Mouse (Mus musculus) cerebellum, adult 18-20 months (tissue): ENCODE results near the gene Gm9844.
"Not testable (repeated sequence)": the region's sequence is repeated elsewhere in the genome, so short reads cannot be mapped to it uniquely, and the experiment has no call there.

ENCODE experiments used
- DNase-seq, 2 experiments: peaks; one replicate each; pipeline ENCODE4 v3.0.0; 2021

Gm9844 gene

DNA sequence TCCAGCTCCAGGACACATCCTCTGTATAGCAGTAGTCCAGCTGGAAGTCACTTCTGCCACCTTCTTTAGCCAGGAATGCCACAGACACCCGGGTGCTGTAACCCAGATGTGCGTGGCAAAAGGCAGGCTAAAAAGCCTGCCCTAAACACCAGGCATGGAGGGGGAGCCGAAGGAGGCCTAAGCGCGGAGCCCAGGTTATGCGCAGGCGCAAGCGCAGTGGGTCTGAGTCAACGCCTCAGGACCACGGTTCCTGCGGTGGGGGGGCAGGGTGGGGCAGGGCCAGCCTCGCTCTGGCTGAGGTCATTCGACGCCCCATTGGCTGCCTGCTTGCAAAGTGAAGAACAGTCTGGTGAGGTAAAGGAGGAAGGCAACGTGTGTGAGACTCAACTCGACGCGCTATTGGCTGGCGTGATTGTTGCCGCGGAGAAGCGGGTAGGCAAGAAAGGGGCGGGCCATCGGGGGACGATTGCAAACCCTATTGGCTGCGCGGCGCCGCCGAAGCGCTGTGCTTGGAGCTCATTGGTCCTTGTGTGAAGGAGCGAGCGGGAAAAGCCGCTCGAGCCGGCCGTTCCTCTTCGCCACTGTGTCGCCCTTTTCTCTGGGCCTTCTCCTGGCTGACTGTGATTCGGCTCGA lies 7.6 kb downstream of the Gm9844 start, which contains the start of the genes Lypd4 and Dmrtc2:
Gene Lypd4 (minus strand): TSS at position 410 of the 634 bp plus-strand sequence.
Gene Dmrtc2 (plus strand): TSS at position 526 of the 634 bp plus-strand sequence.
- no peak for DNase-seq

DNA sequence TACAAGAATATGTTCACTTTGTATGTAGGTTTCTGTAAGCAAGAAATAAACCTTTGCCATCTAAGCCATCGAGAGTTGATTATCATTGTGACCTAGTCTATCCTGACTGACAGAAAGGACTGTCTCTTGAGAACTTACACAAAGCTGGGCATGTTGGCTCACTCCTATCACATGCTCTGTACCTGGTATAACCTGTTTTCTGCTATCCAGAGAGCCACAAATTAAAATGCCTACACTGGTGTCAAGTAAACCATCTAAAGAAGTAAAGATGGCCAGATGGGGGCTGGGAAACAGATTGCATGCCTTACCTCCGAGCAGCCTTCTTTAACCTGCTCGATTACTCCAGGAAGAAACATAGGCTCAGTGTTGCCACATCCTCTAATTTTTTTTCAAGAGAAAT lies 15.6 kb downstream of the Gm9844 start:
- DNase-seq, result no peak

DNA sequence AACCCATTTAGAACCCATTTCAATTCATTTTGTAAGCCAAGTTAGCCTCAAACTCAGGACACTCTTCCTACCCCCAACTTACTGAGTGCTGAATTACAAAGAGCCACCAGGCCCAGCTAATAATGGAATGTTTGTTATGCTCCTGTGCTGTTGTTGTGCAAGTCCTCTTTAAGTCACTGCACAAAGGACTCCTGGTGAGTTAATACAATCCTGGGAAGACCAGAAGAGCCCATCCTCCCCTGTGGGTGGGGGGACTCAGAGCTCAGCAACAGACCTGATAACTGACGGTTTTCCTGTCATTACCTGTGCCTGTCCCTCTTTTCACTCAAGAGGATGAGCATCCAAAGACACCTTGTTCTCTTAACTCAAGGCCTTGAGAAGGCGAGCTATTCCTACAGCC lies 17.6 kb downstream of the Gm9844 start:
- DNase-seq, result no peak

DNA sequence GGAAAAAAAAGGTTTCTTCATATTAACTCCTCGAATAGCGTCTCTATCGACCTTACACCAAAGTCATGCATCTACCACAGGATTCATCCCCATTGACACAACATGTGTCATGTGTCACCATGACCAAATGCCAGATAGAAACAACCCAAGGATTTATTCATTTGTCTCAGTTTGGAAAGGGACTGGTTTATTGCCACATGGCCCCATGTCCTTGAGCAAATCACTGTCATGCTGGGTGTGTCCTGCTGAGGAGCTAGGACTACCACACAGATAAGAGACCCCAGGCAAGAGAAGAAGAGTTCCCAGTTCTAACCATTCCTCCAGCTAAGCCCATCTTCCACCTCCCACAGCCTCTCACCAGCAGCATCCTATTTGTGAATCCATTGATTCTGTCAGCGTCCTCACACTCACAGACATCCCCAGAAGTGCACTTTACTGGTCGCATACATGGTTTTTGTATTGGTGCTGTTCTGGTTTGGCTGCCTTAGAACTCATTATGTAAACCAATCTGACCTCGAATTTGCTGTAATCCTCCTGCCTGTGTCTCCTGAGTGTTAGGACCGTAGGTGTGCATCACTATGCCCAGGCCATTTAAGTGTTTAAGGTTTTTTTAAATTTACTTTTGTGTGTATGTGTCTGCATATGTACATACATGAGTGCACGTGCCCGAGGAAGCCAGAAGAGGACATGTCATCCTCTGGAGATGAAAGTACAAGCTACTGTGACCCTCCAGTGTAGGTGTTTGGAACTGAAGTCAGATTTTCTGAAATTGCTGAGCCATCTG lies 20.6 kb downstream of the Gm9844 start:
- DNase-seq, result no peak

DNA sequence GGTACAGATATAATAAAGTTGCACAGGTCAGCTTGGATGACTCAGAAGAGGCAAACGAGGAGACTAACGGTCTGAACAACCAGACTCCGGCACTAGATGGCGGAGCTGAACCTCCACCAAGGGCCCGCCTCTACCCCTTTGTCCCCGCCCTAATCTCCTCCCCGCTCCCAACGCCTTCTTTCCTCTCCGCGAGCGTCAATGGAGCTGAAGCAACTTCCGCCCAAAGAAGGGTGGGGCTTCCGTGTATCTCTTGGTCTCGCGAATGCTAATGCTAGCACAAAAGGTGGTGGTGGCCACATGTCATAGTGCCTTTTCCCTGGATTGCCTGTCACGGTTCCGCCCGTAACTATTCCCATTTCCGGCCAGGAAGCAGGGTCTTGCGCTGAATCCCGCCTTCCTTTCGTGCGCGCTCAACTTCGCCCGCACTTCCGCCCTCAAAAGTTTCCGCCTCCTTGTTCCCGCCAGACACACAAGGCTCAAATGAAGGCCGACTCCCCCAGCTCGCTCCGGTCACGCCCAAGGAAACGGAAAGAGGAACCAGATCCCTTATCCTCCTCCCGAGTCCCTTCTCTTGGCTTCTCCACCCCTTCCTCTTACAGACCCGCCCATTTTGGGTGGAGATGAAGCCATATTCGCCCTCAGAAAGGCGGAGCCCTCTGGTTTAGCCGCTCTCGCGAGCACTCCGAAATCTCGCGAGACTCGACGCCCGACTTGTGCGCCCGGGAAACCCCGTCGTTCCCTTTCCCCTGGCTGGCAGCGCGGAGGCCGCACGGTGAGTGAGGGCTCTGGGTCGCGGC lies 22.1 kb downstream of the Gm9844 start, which contains the start of gene Rps19:
Gene Rps19 (plus strand): TSS at position 476 of the 797 bp plus-strand sequence.
- DNase-seq, result peak; percentile 97 to 100

DNA sequence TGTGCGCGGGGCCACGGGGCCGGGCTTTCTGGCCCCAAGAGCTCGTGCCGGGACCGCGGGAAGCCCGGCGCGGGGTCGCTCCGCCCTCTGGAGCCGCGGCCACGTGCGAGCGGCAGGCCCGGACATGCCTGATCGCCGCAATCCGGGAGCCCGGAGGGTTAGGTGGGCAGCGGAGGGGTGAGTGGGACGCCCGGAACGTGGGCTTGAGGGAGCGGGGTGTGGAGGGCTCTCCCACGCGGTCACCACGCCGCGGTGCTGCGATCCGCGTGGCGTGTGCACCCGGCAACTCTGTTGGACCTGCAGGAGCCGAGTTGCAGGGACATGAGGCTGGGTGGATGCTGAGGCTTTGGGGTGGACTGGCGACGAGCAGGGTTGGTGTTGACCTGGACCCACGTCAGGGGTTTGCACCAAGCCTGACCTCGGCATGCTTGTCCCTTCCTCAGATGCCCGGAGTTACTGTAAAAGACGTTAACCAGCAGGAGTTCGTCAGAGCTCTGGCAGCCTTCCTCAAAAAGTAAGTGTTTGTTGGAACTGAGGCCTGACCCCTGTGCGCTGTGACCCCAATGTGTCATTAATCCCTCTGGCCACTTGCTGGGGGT lies 22.8 kb downstream of the Gm9844 start:
- peak in 1 of 2 experiments; percentile 34 for DNase-seq

DNA sequence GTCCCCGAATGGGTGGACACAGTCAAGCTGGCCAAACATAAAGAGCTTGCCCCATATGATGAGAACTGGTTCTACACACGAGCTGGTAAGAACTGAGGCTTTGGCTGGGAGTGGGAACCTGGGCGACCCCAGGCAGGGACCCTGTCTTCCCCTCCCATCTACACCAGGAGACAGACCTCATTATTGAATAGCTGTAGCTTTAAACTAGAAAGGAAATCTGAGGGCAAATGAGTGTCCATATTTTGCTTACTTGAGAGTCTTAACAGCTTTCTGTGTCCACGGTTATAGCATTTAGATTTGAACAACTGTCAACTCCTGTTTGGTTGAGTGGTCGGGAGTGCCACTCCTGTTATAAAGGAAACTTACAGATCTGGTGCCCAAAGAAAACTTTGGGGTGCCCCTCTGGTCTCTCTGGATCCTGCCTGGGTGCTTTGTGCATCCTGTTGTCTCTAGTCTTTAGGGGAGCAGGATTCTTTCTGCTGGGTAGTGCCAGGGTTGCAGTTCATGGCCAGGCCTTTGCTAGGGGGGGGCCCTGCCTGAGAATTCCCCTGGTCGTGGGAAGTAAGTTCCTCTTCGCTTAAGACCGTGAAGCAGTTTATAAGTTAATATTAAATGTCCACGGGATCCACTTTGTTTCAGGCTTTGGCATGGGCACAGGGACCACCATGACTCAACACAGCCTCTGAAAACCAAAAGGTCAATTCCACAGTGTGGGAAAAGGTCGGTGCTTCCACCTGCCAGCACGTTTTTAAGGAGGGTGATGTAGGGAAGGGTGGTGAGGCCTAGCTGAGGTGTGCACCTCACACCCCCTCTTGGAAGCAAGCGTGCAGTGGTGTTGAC lies 23.7 kb downstream of the Gm9844 start:
- no peak for DNase-seq

DNA sequence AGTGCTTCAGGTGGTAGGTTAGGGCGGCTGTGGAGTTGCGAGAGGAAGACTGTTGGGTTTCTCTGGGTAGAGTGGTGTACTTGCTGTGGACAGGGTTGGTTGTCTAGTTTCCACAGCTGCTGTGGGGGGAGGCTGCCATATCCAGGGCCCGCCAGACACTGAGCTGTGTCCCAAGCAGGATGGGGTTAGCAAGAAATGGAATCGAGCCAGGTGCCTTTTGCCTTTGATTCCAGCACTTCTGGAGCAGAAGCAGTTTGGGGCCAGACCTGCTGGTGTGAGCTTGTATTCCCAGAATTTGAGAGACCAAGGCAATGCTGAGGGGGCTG lies 24.3 kb downstream of the Gm9844 start:
- no peak for DNase-seq

DNA sequence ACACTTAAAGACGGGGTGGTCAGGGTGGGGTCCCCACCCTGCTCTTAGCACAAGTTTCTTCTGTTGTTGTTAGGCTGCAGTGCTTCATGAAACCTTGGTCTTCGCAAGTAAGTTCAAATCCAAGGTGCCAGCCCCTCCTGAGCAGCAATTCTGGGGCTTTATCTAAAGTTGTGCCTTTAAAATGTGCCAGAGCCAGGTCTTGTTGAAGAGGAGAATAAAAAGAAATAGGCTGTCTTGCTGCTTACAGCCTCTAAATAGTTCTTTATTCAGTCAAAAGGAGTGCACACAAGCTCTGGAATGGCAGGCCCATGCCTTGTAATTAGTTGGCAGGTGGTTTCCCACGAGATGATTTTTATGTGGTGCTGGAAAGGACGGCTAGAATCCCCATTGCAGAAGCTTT lies 25.1 kb downstream of the Gm9844 start:
- DNase-seq, result no peak

DNA sequence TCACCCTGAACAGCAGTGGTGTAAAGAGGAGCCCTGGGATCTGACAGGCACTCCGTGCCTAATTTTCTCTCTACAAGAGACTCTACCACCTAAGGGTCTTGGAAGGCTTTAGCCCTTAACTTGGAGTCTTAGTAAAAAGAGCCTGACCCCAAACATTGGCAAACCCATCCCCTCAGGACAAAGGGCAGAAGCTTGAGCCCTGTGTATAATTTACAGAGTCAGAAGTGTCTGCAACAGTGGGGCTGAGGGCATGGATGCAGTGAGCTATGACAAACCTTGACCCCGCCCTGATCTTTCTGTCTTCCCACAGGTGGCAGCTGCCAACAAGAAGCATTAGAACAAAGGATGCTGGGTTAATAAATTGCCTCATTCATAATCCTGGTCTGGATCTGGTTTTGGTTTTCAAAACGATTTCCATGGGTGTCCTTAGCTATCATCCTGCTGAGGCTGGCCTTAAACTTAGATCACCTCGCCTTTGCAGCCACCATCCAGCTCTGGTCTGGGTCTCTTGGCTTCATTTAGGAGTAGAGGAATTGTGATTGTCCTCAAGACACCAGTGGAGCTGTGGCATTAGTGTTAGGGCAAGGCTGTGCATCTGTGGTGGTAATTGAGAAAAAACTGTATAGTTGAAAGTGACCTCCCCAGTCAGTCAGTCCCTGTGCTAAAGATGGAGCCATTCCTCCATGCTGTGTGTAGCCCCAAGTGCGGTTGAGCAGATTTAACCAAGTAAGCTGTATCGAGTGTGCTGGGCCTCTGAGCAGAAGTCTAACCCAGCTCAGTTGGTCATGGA lies 27.6 kb downstream of the Gm9844 start:
- no peak for DNase-seq

DNA sequence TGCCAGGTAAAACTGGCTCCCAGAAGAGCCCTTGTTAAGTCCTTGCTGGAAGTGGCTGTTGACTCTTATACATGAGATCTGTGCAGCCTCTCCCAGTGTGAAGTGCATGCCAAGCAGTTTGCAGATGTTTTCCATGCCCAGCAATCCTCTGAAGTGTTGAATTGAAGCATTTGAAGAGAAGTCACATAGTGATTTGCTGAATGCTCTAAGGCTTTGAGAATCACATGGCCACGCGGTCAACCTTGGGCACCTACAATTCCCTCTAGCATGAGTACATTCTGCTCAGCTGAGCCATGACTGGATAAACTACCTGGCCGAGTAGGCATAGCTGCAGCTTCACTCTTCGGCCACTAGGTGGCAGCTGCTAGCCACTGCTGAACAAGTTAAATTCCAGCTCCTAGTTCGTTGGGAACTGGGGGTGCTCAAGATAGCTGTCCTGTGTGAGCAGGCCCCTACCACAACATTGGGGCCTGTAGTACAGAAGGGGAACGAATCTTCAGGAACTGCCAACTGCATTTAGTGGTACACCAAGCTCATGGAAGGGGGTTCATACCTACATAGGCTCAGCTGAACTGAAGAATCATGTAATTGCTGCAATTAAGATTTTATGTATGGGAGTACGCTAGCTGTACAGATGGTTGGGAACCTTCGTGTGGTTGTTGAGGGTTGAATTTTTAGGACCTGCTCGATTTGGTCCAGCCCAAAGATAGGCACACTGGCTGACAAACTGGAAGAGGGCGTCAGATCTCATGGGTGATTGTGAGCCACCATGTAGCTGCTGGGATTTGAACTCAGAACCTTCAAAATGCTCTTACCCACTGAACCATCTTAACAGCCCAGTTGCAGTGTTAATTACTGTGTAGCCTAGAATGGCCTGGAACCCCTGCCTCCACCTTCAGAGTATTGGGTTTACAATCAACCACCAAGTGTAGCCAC lies 28.5 kb downstream of the Gm9844 start:
- DNase-seq, result peak; percentile 75 to 76

DNA sequence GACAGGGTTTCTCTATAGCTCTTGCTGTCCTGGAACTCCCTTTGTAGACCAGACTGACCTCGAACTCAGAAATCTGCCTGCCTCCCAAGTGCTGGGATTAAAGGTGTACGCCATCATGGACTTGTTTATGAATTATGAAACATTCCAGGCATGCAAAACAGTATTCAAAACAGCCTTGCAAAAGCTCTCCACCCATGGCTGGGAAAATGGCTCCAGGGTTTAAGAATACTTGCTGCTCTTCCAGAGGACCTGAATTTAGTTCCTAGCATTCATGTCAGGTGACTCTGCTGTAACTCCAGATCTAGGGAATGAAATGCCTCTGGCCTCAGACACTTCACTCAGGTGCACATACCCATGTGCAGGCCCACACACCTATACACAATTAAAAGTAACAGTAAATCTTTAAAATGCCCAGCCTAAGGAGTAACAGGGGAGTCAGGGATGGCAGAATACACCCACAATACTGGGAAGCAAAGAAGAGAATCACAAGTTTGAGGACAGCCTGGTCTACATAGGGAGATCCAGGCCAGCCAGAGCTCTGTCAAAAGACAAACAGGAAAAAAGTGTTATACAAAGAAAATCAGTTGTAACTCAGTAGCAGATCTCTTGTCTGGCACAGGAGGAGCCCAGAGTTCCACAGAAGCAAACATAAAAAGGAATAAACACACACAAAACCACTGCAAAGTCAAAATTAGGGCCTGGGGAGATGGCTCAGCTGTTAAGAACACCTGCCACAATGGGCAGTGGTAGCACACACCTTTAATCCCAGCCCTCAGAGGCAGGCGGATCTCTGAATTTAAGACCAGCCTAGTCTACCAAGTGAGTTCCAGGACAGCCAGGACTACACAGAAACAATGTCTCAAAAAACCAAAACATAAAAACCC lies 29.5 kb downstream of the Gm9844 start:
- DNase-seq, result no peak

DNA sequence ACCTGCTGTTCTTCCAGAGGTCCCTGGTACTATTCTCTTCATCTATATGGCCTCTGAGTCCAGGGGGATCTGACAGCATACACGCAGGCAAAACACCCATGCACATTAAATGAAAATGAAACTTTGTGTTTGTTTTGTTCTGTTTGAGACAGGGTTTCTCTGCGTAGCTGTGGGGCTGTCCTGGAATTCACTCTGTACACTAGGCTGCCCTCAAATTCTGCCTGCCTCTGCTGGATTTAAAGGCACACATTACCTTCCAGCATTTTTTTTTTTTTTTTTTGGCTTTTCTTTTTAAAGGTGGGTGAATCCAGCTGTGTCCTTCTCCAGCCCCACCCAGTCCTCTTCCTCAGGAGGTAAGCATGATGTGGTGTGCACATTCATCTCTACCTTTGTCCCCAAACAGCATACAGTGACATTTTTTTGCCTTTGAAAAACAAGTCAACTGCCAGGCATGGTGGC lies 30.1 kb downstream of the Gm9844 start:
- DNase-seq, result no peak

DNA sequence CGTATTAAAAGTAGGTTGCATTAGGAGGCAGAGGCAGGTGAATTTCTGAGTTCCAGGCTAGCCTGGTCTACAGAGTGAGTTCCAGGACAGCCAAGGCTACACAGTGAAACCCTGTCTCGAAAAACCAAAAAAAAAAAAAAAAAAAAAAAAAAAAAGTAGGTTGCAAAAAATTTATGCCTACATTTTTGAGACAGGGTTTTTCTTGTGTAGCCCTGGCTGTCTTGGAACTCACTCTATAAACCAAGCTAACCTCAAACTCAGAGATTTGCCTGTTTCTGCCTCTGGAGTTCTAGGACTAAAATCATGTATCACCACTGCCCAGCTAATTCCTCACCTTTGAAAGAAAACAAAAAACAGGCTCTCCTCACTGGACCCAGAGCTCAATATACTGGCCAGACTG lies 33.7 kb downstream of the Gm9844 start:
- not testable (repeated sequence) for DNase-seq

DNA sequence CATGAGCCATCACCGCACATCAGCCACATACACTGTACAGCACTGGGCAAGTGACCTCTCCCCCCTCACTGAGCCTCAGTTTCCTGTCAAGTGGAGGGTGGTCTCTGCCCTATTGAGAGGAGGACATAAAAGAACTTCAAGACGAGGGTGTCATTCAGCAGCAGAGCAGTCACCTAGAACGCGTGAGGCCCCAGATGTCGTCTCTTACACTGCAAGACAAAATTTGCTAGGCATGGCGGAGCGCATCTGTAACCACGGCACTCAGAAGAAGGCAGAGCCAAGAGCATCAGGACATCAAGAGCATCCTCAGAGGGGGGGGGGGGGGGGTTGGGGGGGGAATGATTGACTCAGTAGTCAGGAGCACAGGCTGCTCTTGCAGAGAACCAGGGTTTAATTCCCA lies 34.3 kb downstream of the Gm9844 start:
- no peak for DNase-seq

DNA sequence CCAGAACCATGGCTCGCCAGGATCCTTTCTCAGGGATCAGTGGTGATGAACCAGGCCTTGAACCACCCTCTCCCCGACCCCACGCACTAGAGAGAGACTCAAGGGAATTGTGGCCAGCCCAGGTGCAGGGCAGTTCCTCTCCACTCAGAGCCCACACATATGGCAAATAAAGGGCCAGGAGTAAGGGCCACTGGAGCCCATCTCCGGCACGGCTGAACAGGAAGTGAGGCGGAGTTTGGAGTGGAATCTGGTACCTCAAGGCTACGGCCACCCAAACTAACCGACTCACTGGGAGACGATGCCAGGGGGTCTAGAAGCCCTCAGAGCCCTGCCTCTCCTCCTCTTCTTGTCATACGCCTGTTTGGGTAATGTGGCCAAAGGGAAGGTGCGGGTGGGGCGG lies 35.2 kb downstream of the Gm9844 start, which contains the start of gene Cd79a:
Gene Cd79a (plus strand): TSS at position 158 of the 400 bp plus-strand sequence.
- DNase-seq, result no peak

DNA sequence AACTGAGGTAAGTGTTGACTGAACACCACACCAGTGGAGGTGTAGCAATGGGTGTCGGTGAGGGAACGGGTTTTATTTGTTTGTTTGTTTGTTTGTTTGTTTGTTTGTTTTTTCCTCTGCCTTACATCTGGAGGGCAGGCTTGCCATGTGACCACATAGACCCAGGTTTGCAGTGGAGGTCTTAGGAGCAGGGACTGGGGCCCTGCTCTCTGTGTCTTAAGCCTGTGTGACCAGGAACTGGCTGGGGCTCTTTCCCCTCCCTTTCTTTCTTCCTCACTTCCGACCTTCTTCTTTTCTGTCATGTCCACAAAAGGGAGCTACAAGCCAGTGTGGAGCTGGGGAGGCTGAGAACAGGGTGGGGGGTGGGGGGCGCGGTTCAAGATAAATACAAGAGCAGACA lies 35.9 kb downstream of the Gm9844 start:
- DNase-seq, result no peak

DNA sequence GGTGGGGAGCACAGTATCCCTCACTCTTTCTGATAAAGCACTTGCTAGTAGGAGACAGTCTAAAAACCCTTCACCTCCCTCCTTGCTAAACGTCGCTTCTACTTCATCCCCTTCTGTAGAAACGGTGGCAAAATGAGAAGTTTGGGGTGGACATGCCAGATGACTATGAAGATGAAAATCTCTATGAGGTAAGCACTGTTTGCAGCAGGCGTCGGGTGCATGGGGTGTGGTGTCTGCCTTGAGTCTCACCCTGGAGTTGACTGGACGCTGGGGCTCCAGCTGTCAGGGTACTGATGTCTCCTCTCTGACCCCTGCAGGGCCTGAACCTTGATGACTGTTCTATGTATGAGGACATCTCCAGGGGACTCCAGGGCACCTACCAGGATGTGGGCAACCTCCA lies 39.1 kb downstream of the Gm9844 start:
- DNase-seq, result no peak

DNA sequence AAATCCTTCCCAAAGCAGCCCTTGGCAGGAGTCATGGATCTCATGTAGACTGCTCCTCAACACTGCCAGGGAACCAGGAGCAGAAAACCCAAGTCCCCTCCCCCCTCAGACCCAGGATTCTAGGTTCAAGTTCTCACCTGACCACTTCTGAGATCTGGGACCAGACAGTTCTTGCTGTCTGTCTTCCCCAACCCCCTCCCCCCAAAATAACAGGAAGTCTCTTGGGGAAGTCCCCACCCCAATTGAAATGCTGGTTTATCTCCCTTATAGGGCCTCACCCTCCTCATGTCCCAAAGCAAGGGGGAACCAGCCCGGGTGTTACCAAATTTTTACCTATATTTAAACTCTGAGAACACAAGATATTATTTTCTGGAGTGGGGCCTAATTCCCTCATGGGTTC lies 39.8 kb downstream of the Gm9844 start:
- no peak for DNase-seq
